Mouse (Mus musculus) forebrain, embryonic 13.5 days (tissue): Measurements from ENCODE around the gene Fam174b. TPM values are rescaled to one million over a fixed set of nuclear protein-coding genes. Genes with fewer than 3 reads are reported as not detected.

Experiments
- ATAC-seq: fragments of 200-750 bp; cut with Nextera tagmentation; 2 replicates; pipeline ENCODE4 v1.8.0; 2017
- H3K27ac ChIP-seq: fragments of 300-500 bp; sonication (generic); 2 replicates; pipeline ENCODE4 v1.5.1; 2015; ENCODE audit warnings: inconsistent platforms, mild to moderate bottlenecking, moderate library complexity
- H3K27me3 ChIP-seq: fragments of 300-500 bp; sonication (generic); 2 replicates; pipeline ENCODE4 v1.6.1; 2015; ENCODE audit warnings: mild to moderate bottlenecking, inconsistent platforms
- H3K36me3 ChIP-seq: fragments of 300-500 bp; sonication (generic); 2 replicates; pipeline ENCODE4 v1.6.1; 2015; ENCODE audit warnings: mild to moderate bottlenecking, inconsistent platforms; ENCODE audit not compliant: poor library complexity, severe bottlenecking
- H3K4me1 ChIP-seq: fragments of 300-500 bp; sonication (generic); 2 replicates; pipeline ENCODE4 v1.6.1; 2015; ENCODE audit warnings: inconsistent platforms
- H3K4me2 ChIP-seq: fragments of 300-500 bp; sonication (generic); 2 replicates; pipeline ENCODE4 v1.6.1; 2015; ENCODE audit warnings: inconsistent platforms, mild to moderate bottlenecking, moderate library complexity
- H3K4me3 ChIP-seq: fragments of 300-500 bp; sonication (generic); 2 replicates; pipeline ENCODE4 v1.5.1; 2015; ENCODE audit warnings: mild to moderate bottlenecking, inconsistent platforms
- H3K9ac ChIP-seq: fragments of 300-500 bp; sonication (generic); 2 replicates; pipeline ENCODE4 v1.6.1; 2015; ENCODE audit warnings: mild to moderate bottlenecking, inconsistent platforms
- H3K9me3 ChIP-seq: fragments of 300-500 bp; sonication (generic); replicated peaks from 2 replicates; pipeline ENCODE4 v1.6.1; 2016; ENCODE audit warnings: inconsistent platforms
- WGBS: fragments of 180-500 bp; shearing (Covaris S2); methylation state at CpG from one replicate; pipeline ENCODE4 v1.1.7; 2015; 5-methylcytosine and 5-hydroxymethylcytosine counted together
- polyA plus RNA-seq: library from polyadenylated mRNA; unstranded; fragments of >200 nt; fragmentation: Nextera tagmentation; extraction: Ambion mirVana; gene quantifications from 2 replicates; pipeline ENCODE4 v1.2.1, GENCODE M21; 2015

Fam174b gene
- polyA plus RNA-seq, result 15.9 and 16.7 TPM in 2 replicates

- Histone ChIP-seq H3K27me3 (peaks cover 32% of the 10 kb centered on the region), H3K4me2 (peak within 1 kb of the TSS; percentile 98), H3K4me1 (peaks cover 15% of the 10 kb centered on the region), H3K36me3 (no peaks in the 10 kb centered on the region), H3K9me3 (no peaks in the 10 kb centered on the region), H3K27ac (no peak within 1 kb of the TSS), H3K4me3 (peak within 1 kb of the TSS; percentile 63), H3K9ac (peak within 1 kb of the TSS; percentile 78)
- peak; percentile 83 for ATAC-seq
- 1% methylated on average over 91 of the region's 94 CpGs for WGBS
Measured at GRCm38 (mm10) chr7:73740111-73741035, at the start of gene Fam174b. TSS of gene Fam174b (plus strand) at chr7:73740302.

GRCm38 (mm10) chr7:73697092-73697491 is 43.0 kb upstream of the Fam174b start:
- ATAC-seq, result no peak
- no peak overlapping the region for H3K27ac ChIP-seq
- no peaks in the 10 kb centered on the region for H3K9me3 ChIP-seq
- H3K27me3 ChIP-seq, result no peaks in the 10 kb centered on the region
- H3K9ac ChIP-seq, result no peak overlapping the region
- H3K36me3 ChIP-seq, result no peaks in the 10 kb centered on the region
- WGBS, result 94% methylated on average over 3 of the region's 3 CpGs
- H3K4me1 ChIP-seq, result no peaks in the 10 kb centered on the region
- H3K4me3 ChIP-seq, result no peak overlapping the region
- H3K4me2 ChIP-seq, result no peak overlapping the region

- Histone ChIP-seq H3K27ac (no peak overlapping the region), H3K27me3 (no peaks in the 10 kb centered on the region), H3K9ac (no peak overlapping the region), H3K4me2 (no peak overlapping the region), H3K4me3 (no peak overlapping the region), H3K36me3 (no peaks in the 10 kb centered on the region), H3K9me3 (no peaks in the 10 kb centered on the region; the same call in 1 of the 2 replicates), H3K4me1 (no peaks in the 10 kb centered on the region)
- no peak for ATAC-seq
Measured at GRCm38 (mm10) chr7:73704305-73704704, 35.8 kb upstream of the Fam174b start.

- H3K27ac ChIP-seq, result no peak overlapping the region
- WGBS, result 91% methylated on average over 8 of the region's 8 CpGs
- H3K9ac ChIP-seq, result no peak overlapping the region
- 0 out of 2 replicates have a peak, but pooled peaks cover 4% of the 10 kb centered on the region for H3K4me1 ChIP-seq
- no peak overlapping the region for H3K4me2 ChIP-seq
- ATAC-seq, result no peak
- H3K27me3 ChIP-seq, result no peaks in the 10 kb centered on the region
- H3K36me3 ChIP-seq, result no peaks in the 10 kb centered on the region
- H3K9me3 ChIP-seq, result peaks cover 6% of the 10 kb centered on the region; the same call in 1 of the 2 replicates
- H3K4me3 ChIP-seq, result no peak overlapping the region
Measured at GRCm38 (mm10) chr7:73713506-73713905, 26.6 kb upstream of the Fam174b start.

GRCm38 (mm10) chr7:73715928-73716749 is 24.0 kb upstream of the Fam174b start:
- Histone ChIP-seq H3K4me3 (no peak overlapping the region), H3K36me3 (no peaks in the 10 kb centered on the region), H3K9me3 (peaks cover 6% of the 10 kb centered on the region; the same call in 1 of the 2 replicates), H3K27me3 (no peaks in the 10 kb centered on the region), H3K9ac (no peak overlapping the region), H3K27ac (no peak overlapping the region; the same call in 1 of the 2 replicates), H3K4me1 (peaks cover 8% of the 10 kb centered on the region; the same call in 1 of the 2 replicates), H3K4me2 (no peak overlapping the region)
- WGBS, result 64% methylated on average over 15 of the region's 15 CpGs
- ATAC-seq, result peak; percentile 90

- Histone ChIP-seq H3K27me3 (no peaks in the 10 kb centered on the region), H3K4me2 (no peak overlapping the region), H3K36me3 (no peaks in the 10 kb centered on the region), H3K4me1 (peaks cover 10% of the 10 kb centered on the region; the same call in 1 of the 2 replicates), H3K9me3 (peaks cover 6% of the 10 kb centered on the region; the same call in 1 of the 2 replicates), H3K9ac (no peak overlapping the region), H3K27ac (peak overlapping the region; percentile 32; the same call in 1 of the 2 replicates), H3K4me3 (no peak overlapping the region)
- no peak for ATAC-seq
- WGBS, result 67% methylated on average over 3 of the region's 3 CpGs
Measured at GRCm38 (mm10) chr7:73716841-73717240, 23.3 kb upstream of the Fam174b start.

GRCm38 (mm10) chr7:73718031-73718430 is 22.1 kb upstream of the Fam174b start:
- 89% methylated on average over 10 of the region's 10 CpGs for WGBS
- Histone ChIP-seq H3K27ac (no peak overlapping the region), H3K9me3 (peaks cover 6% of the 10 kb centered on the region; the same call in 1 of the 2 replicates), H3K9ac (no peak overlapping the region), H3K4me3 (no peak overlapping the region), H3K27me3 (no peaks in the 10 kb centered on the region), H3K4me1 (peaks cover 10% of the 10 kb centered on the region; the same call in 1 of the 2 replicates), H3K4me2 (no peak overlapping the region), H3K36me3 (no peaks in the 10 kb centered on the region)
- ATAC-seq, result no peak

- 75% methylated on average over 5 of the region's 5 CpGs for WGBS
Measured at GRCm38 (mm10) chr7:73718497-73719007, 21.6 kb upstream of the Fam174b start.

GRCm38 (mm10) chr7:73721046-73721445 is 19.1 kb upstream of the Fam174b start:
- ATAC-seq, result no peak
- 37% methylated on average over 3 of the region's 3 CpGs for WGBS

More at GRCm38 (mm10) chr7:73718497-73719007, 21.6 kb upstream of the Fam174b start:
- Histone ChIP-seq H3K27ac (no peak overlapping the region), H3K9me3 (peaks cover 6% of the 10 kb centered on the region; the same call in 1 of the 2 replicates), H3K4me3 (no peak overlapping the region), H3K36me3 (no peaks in the 10 kb centered on the region), H3K4me1 (peaks cover 10% of the 10 kb centered on the region; the same call in 1 of the 2 replicates), H3K9ac (no peak overlapping the region), H3K4me2 (no peak overlapping the region), H3K27me3 (no peaks in the 10 kb centered on the region)
- no peak for ATAC-seq

GRCm38 (mm10) chr7:73721764-73722163 is 18.3 kb upstream of the Fam174b start:
- Histone ChIP-seq H3K36me3 (no peaks in the 10 kb centered on the region), H3K27me3 (no peaks in the 10 kb centered on the region), H3K4me3 (no peak overlapping the region), H3K4me1 (peaks cover 6% of the 10 kb centered on the region; the same call in 1 of the 2 replicates), H3K27ac (no peak overlapping the region), H3K4me2 (no peak overlapping the region), H3K9ac (no peak overlapping the region), H3K9me3 (peaks cover 6% of the 10 kb centered on the region; the same call in 1 of the 2 replicates)
- ATAC-seq, result no peak
- 79% methylated on average over 3 of the region's 3 CpGs for WGBS

More at GRCm38 (mm10) chr7:73721046-73721445, 19.1 kb upstream of the Fam174b start:
- Histone ChIP-seq H3K9ac (no peak overlapping the region), H3K4me3 (no peak overlapping the region), H3K27me3 (no peaks in the 10 kb centered on the region), H3K4me1 (peaks cover 10% of the 10 kb centered on the region; the same call in 1 of the 2 replicates), H3K4me2 (no peak overlapping the region), H3K9me3 (peaks cover 6% of the 10 kb centered on the region; the same call in 1 of the 2 replicates), H3K36me3 (no peaks in the 10 kb centered on the region), H3K27ac (no peak overlapping the region)

- H3K4me2 ChIP-seq, result no peak overlapping the region
- ATAC-seq, result peak; percentile 72
- no peaks in the 10 kb centered on the region for H3K4me1 ChIP-seq
- H3K27ac ChIP-seq, result no peak overlapping the region
- 0 out of 2 replicates have a peak, but pooled peaks cover 6% of the 10 kb centered on the region for H3K9me3 ChIP-seq
- H3K36me3 ChIP-seq, result no peaks in the 10 kb centered on the region
- no peaks in the 10 kb centered on the region for H3K27me3 ChIP-seq
- WGBS, result 26% methylated on average over 7 of the region's 7 CpGs
- H3K4me3 ChIP-seq, result no peak overlapping the region
- no peak overlapping the region for H3K9ac ChIP-seq
Measured at GRCm38 (mm10) chr7:73729913-73730312, 10.2 kb upstream of the Fam174b start.
